Mouse (Mus musculus): ENCODE data around the gene Olfr770.

DNA sequence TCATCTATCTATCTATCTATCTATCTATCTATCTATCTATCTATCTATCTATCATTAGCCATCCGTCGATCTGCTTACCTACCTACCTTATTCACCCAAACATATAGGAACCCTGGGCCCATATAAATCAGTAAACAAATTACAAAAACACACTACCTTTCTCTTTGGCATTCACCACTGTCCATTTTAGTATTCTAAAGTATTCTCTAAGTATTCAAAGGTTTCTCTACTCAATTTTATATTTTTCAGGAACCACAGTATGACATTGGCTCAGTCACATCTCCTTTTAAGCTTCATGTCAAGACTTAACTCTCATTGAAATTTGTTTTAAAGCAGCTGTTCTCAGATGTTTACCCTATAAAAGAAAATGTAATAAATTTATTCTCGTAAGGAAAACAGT is 23.7 kb downstream of the Olfr770 start:
- TF ChIP-seq GATA1 (IDR thresholded peaks at IDR 0.05; ENCODE audit: low read length) (no peak), TAL1 (IDR thresholded peaks at IDR 0.05; ENCODE audit: low read length) (no peak)

Data from erythroblast, embryonic 14.5 days (primary cell).